Mouse (Mus musculus): ENCODE data around the gene Parp11.

DNA sequence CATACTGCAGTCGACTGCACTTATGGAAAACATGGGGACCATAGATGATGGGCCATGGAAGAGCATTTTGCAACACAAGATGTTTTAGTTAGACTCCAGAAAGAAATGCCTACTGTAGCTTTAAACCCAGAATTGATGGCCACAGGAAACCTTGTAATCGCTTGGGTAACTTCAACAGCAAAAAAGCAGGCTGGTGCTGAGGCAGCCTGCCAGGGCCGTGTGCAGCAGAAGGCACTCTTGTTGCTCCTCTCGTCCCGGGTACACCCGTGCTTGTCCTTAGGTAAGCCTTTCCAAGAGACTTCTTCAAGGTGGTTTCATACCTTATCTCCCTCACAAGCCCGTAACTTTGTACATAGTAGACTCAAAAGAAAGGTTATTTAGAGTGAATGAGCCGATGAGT is 74.5 kb downstream of the Parp11 start:
- no peak for TF ChIP-seq CTCF (IDR thresholded peaks at IDR 0.05; ENCODE audit: low read depth)
- no peak for TF ChIP-seq EP300 (IDR thresholded peaks at IDR 0.05; ENCODE audit: low read depth)

All from liver, postnatal 0 days (tissue).